ENCODE assay signal across 10 mouse cellular contexts in the genomic region with DNA sequence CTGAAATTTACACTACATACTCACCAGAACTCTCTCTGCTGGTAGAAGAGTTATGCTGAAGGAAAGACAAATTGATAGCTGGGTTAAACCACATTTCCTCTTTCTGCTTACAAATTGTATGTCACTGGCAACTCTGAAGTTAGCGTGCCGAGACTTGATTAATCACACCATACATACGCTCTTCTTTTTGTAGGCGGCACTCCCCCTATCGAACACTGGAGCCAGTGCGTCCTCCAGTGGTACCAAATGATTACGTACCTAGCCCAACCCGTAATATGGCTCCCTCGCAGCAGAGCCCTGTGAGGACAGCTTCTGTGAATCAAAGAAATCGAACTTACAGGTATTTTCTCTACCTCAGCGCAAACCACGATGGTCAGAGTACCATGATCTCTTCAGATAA. TPM values are rescaled to one million over a fixed set of nuclear protein-coding genes. Genes with fewer than 3 reads are reported as not detected.
DNase-seq lines count a peak whose midpoint lies in the region; TF ChIP-seq lines count a peak whose summit lies in the region.
"Had no signal": no experiment of that assay in that cellular context is flagged by ENCODE, and none has a peak within 500 bp of the region (broad histone marks: within the 10 kb centered on the region; RNA-seq: fewer than 3 reads in every experiment).

No protein-coding gene starts in this region.

- no peak for TF ChIP-seq POLR2A in brain, embryonic 14.5 days (IDR thresholded peaks at IDR 0.05; ENCODE audit: borderline replicate concordance, extremely low read depth, insufficient read depth, insufficient read length, poor library complexity, severe bottlenecking)

- DNase-seq in embryo, embryonic 11 days: peak; percentile 5
- DNase-seq in embryo, embryonic 9.5 days (ENCODE audit: extremely low spot score): no peak
- peak; percentile 76 for DNase-seq in 416B (ENCODE audit: low read depth)
- DNase-seq in brain, embryonic 14.5 days (ENCODE audit: low read depth): no peak
- peak; percentile 15 to 21 for DNase-seq in lung, postnatal 4 days
- no peak for DNase-seq in retina, embryonic 14.5 days (ENCODE audit: low spot score)
- no peak for DNase-seq in layer of hippocampus, adult 9-11 months
- no peak for DNase-seq in ovary, postnatal 14 days (ENCODE audit: low spot score)
- DNase-seq: heart, postnatal 4 days; midbrain, embryonic 14.5 days had no signal

- TF ChIP-seq CTCF in brain, embryonic 14.5 days (IDR thresholded peaks at IDR 0.05; ENCODE audit: borderline replicate concordance, extremely low read depth, insufficient read depth, insufficient read length): peak; percentile 4; the same call in 1 of the 2 replicates

RNA-seq across cellular contexts. Expression of a gene that starts 37.6 kb away (rescaled TPM):
- 65.4 and 89.2 TPM in 2 replicates for polyA plus RNA-seq in brain, embryonic 14.5 days (2012; rRNA removed)

Comparison
In these comparisons a context has a peak if more than half of its experiments do, and no peak if none do; other contexts are left out.
1. DNase-seq: peak in embryo, embryonic 11 days (single experiment), 416B (single experiment) and lung, postnatal 4 days (2 of 2); none in embryo, embryonic 9.5 days (single experiment), brain, embryonic 14.5 days (single experiment), retina, embryonic 14.5 days (single experiment), layer of hippocampus, adult 9-11 months (single experiment) and ovary, postnatal 14 days (single experiment).